In genomic region chr13:23488400-23489322, GRCm38 (mm10) we compare ENCODE assay signal across 9 mouse cellular contexts. TPM values are rescaled to one million over a fixed set of nuclear protein-coding genes. Genes with fewer than 3 reads are reported as not detected.
A peak's percentile ranks its signal among the peaks of the same experiment; 100 is the strongest.
DNase-seq lines count a peak whose midpoint lies in the region; ATAC-seq lines count a peak whose summit lies in the region.
"Had no signal": no experiment of that assay in that cellular context is flagged by ENCODE, and none has a peak within 500 bp of the region (broad histone marks: within the 10 kb centered on the region; RNA-seq: fewer than 3 reads in every experiment).

Gene Btn2a2, minus strand, starts transcription at chr13:23488857.

- H3K27me3 ChIP-seq in embryonic facial prominence, embryonic 14.5 days (replicated peaks; ENCODE audit: control insufficient read depth, insufficient read depth, low read length) = no peaks in the 10 kb centered on the region
- peaks cover 8% of the 10 kb centered on the region; the same call in 1 of the 2 replicates for H3K27me3 ChIP-seq in heart, embryonic 12.5 days (replicated peaks)
- H3K27me3 ChIP-seq in kidney, embryonic 14.5 days (ENCODE audit: control insufficient read depth, insufficient read depth, low read length) = no peaks in the 10 kb centered on the region
- 0 out of 2 replicates have a peak, but pooled peaks cover 3% of the 10 kb centered on the region for H3K27me3 ChIP-seq in limb, embryonic 12.5 days
- H3K27me3 ChIP-seq in midbrain, embryonic 13.5 days = peaks cover 9% of the 10 kb centered on the region
- H3K27me3 ChIP-seq in stomach, embryonic 16.5 days (ENCODE audit: control insufficient read depth, insufficient read depth, low read length) = no peaks in the 10 kb centered on the region

- ATAC-seq in embryonic facial prominence, embryonic 14.5 days (ENCODE audit: low read depth) = peak; percentile 98
- peak; percentile 85 for ATAC-seq in heart, embryonic 12.5 days (ENCODE audit: insufficient number of reproducible peaks, low FRiP score)
- ATAC-seq in kidney, embryonic 14.5 days (ENCODE audit: low FRiP score, low TSS enrichment) = peak; percentile 96
- ATAC-seq in limb, embryonic 12.5 days (ENCODE audit: insufficient number of reproducible peaks, insufficient read depth, low FRiP score, low TSS enrichment, low read depth) = peak; percentile 97
- peak; percentile 97 for ATAC-seq in midbrain, embryonic 13.5 days
- peak; percentile 93 for ATAC-seq in stomach, embryonic 16.5 days (ENCODE audit: insufficient read depth, low FRiP score)

- H3K27ac ChIP-seq in embryonic facial prominence, embryonic 14.5 days (replicated peaks; ENCODE audit: low read depth, low read length) = no peak within 1 kb of the TSS
- H3K27ac ChIP-seq in heart, embryonic 12.5 days (ENCODE audit: poor library complexity, severe bottlenecking) = no peak within 1 kb of the TSS
- H3K27ac ChIP-seq in kidney, embryonic 14.5 days (ENCODE audit: low read depth, low read length) = no peak within 1 kb of the TSS
- H3K27ac ChIP-seq in limb, embryonic 12.5 days = 0 out of 2 replicates have a peak within 1 kb of the TSS, but pooled peaks have one; percentile 41
- no peak within 1 kb of the TSS for H3K27ac ChIP-seq in midbrain, embryonic 13.5 days
- H3K27ac ChIP-seq in stomach, embryonic 16.5 days (ENCODE audit: low read length) = no peak within 1 kb of the TSS

- H3K4me1 ChIP-seq in embryonic facial prominence, embryonic 14.5 days (ENCODE audit: control insufficient read depth, insufficient read depth, low read length) = peaks cover 13% of the 10 kb centered on the region; the same call in 1 of the 2 replicates
- peaks cover 13% of the 10 kb centered on the region for H3K4me1 ChIP-seq in heart, embryonic 12.5 days (replicated peaks)
- no peaks in the 10 kb centered on the region for H3K4me1 ChIP-seq in kidney, embryonic 14.5 days (ENCODE audit: control insufficient read depth, insufficient read depth, low read length)
- peaks cover 18% of the 10 kb centered on the region for H3K4me1 ChIP-seq in limb, embryonic 12.5 days (replicated peaks)
- H3K4me1 ChIP-seq in midbrain, embryonic 13.5 days (replicated peaks) = peaks cover 15% of the 10 kb centered on the region
- H3K4me1 ChIP-seq in stomach, embryonic 16.5 days (ENCODE audit: control insufficient read depth, insufficient read depth, low read length) = peaks cover 3% of the 10 kb centered on the region; the same call in 1 of the 2 replicates

- WGBS in embryonic facial prominence, embryonic 14.5 days = 3% methylated on average over 13 of the region's 14 CpGs
- WGBS in heart, embryonic 12.5 days = 5% methylated on average over 14 of the region's 14 CpGs
- 3% methylated on average over 13 of the region's 14 CpGs for WGBS in kidney, embryonic 14.5 days
- WGBS in limb, embryonic 12.5 days = 7% methylated on average over 14 of the region's 14 CpGs
- 4% methylated on average over 13 of the region's 14 CpGs for WGBS in midbrain, embryonic 13.5 days
- 4% methylated on average over 13 of the region's 14 CpGs for WGBS in stomach, embryonic 16.5 days

- peak within 1 kb of the TSS; percentile 71 for H3K4me2 ChIP-seq in embryonic facial prominence, embryonic 14.5 days (ENCODE audit: low read depth, low read length)
- H3K4me2 ChIP-seq in heart, embryonic 12.5 days = peak within 1 kb of the TSS; percentile 68
- peak within 1 kb of the TSS; percentile 44 for H3K4me2 ChIP-seq in kidney, embryonic 14.5 days (replicated peaks; ENCODE audit: low read depth, low read length)
- H3K4me2 ChIP-seq in limb, embryonic 12.5 days = peak within 1 kb of the TSS; percentile 78
- peak within 1 kb of the TSS; percentile 58 for H3K4me2 ChIP-seq in midbrain, embryonic 13.5 days (replicated peaks)
- H3K4me2 ChIP-seq in stomach, embryonic 16.5 days (ENCODE audit: low read depth, low read length) = peak within 1 kb of the TSS; percentile 70

- DNase-seq in 3T3-L1 (ENCODE audit: low read depth, low spot score) = peak; percentile 63
- DNase-seq in adrenal gland, adult 8-10 months = peak; percentile 61
- peak; percentile 97 for DNase-seq in embryonic facial prominence, embryonic 14.5 days (ENCODE audit: low spot score)

- peak within 1 kb of the TSS; percentile 59 for H3K9ac ChIP-seq in embryonic facial prominence, embryonic 14.5 days (ENCODE audit: low read depth, low read length)
- H3K9ac ChIP-seq in heart, embryonic 12.5 days = peak within 1 kb of the TSS; percentile 38
- H3K9ac ChIP-seq in kidney, embryonic 14.5 days (ENCODE audit: low read depth, low read length) = no peak within 1 kb of the TSS
- peak within 1 kb of the TSS; percentile 47 for H3K9ac ChIP-seq in limb, embryonic 12.5 days (replicated peaks)
- H3K9ac ChIP-seq in midbrain, embryonic 13.5 days (replicated peaks) = no peak within 1 kb of the TSS
- peak within 1 kb of the TSS; percentile 45 for H3K9ac ChIP-seq in stomach, embryonic 16.5 days (ENCODE audit: low read length)

- H3K4me3 ChIP-seq in embryonic facial prominence, embryonic 14.5 days (ENCODE audit: low read depth, low read length) = peak within 1 kb of the TSS; percentile 39
- H3K4me3 ChIP-seq in heart, embryonic 12.5 days = peak within 1 kb of the TSS; percentile 39
- H3K4me3 ChIP-seq in kidney, embryonic 14.5 days (ENCODE audit: low read length) = peak within 1 kb of the TSS; percentile 37
- H3K4me3 ChIP-seq in limb, embryonic 12.5 days (replicated peaks) = peak within 1 kb of the TSS; percentile 43
- peak within 1 kb of the TSS; percentile 33 for H3K4me3 ChIP-seq in midbrain, embryonic 13.5 days (replicated peaks)
- H3K4me3 ChIP-seq in stomach, embryonic 16.5 days (replicated peaks; ENCODE audit: low read length) = peak within 1 kb of the TSS; percentile 41

- no peaks in the 10 kb centered on the region for H3K36me3 ChIP-seq in embryonic facial prominence, embryonic 14.5 days (ENCODE audit: control insufficient read depth, insufficient read depth, low read length)
- no peaks in the 10 kb centered on the region for H3K36me3 ChIP-seq in heart, embryonic 12.5 days
- no peaks in the 10 kb centered on the region for H3K36me3 ChIP-seq in kidney, embryonic 14.5 days (ENCODE audit: control insufficient read depth, insufficient read depth, low read length)
- no peaks in the 10 kb centered on the region for H3K36me3 ChIP-seq in limb, embryonic 12.5 days
- no peaks in the 10 kb centered on the region for H3K36me3 ChIP-seq in midbrain, embryonic 13.5 days
- H3K36me3 ChIP-seq in stomach, embryonic 16.5 days (ENCODE audit: control insufficient read depth, insufficient read depth, low read length) = no peaks in the 10 kb centered on the region

- H3K9me3 ChIP-seq in embryonic facial prominence, embryonic 14.5 days (ENCODE audit: control insufficient read depth, low read length) = no peaks in the 10 kb centered on the region
- H3K9me3 ChIP-seq in heart, embryonic 12.5 days (replicated peaks) = no peaks in the 10 kb centered on the region
- no peaks in the 10 kb centered on the region for H3K9me3 ChIP-seq in kidney, embryonic 14.5 days (ENCODE audit: control insufficient read depth, low read length)
- no peaks in the 10 kb centered on the region for H3K9me3 ChIP-seq in limb, embryonic 12.5 days
- H3K9me3 ChIP-seq in midbrain, embryonic 13.5 days = no peaks in the 10 kb centered on the region
- no peaks in the 10 kb centered on the region for H3K9me3 ChIP-seq in stomach, embryonic 16.5 days (replicated peaks; ENCODE audit: control insufficient read depth, low read length)

RNA-seq across cellular contexts. Expression of gene Btn2a2, which starts in this region (rescaled TPM):
- not detected for total RNA-seq in adrenal gland, adult 8-10 months (2022)
- polyA plus RNA-seq in embryonic facial prominence, embryonic 14.5 days (2014; fragmentation: Nextera tagmentation; extraction: Ambion mirVana) = 0.40 and 0.51 TPM in 2 replicates
- 0.45 and 0.58 TPM in 2 replicates for polyA plus RNA-seq in heart, embryonic 12.5 days (2016; fragmentation: Nextera tagmentation; extraction: Ambion mirVana)
- 0.31 and 0.87 TPM in 2 replicates for polyA plus RNA-seq in kidney, embryonic 14.5 days (2014; fragmentation: Nextera tagmentation; extraction: Ambion mirVana)
- 1.8 and 1.9 TPM in 2 replicates for polyA plus RNA-seq in limb, embryonic 12.5 days (2016; fragmentation: Nextera tagmentation; extraction: Ambion mirVana)
- polyA plus RNA-seq in midbrain, embryonic 13.5 days (2015; fragmentation: Nextera tagmentation; extraction: Ambion mirVana) = 0.13 TPM in 2 replicates
- 0.14 and 0.28 TPM in 2 replicates for polyA plus RNA-seq in stomach, embryonic 16.5 days (2015; fragmentation: Nextera tagmentation; extraction: Ambion mirVana)
- total RNA-seq: adrenal gland, adult 18-20 months had no signal

Comparison
In these comparisons a context has a peak if more than half of its experiments do, and no peak if none do; other contexts are left out.
1. Peak in DNase-seq in adrenal gland, adult 8-10 months; RNA of the gene not detected or under 1 TPM.
2. Peak in DNase-seq, ATAC-seq, H3K4me3 ChIP-seq, H3K9ac ChIP-seq and H3K4me2 ChIP-seq in embryonic facial prominence, embryonic 14.5 days; RNA of the gene not detected or under 1 TPM.
3. Peak in ATAC-seq, H3K4me3 ChIP-seq, H3K9ac ChIP-seq and H3K4me2 ChIP-seq in heart, embryonic 12.5 days; RNA of the gene not detected or under 1 TPM.
4. Peak in ATAC-seq, H3K4me3 ChIP-seq and H3K4me2 ChIP-seq in kidney, embryonic 14.5 days; RNA of the gene not detected or under 1 TPM.
5. Peak in ATAC-seq, H3K4me3 ChIP-seq and H3K4me2 ChIP-seq in midbrain, embryonic 13.5 days; RNA of the gene not detected or under 1 TPM.
6. Peak in ATAC-seq, H3K4me3 ChIP-seq, H3K9ac ChIP-seq and H3K4me2 ChIP-seq in stomach, embryonic 16.5 days; RNA of the gene not detected or under 1 TPM.